Mouse (Mus musculus) ovary, postnatal 14 days (tissue): ENCODE data around the gene Shroom2.
"Not testable (repeated sequence)": the region's sequence is repeated elsewhere in the genome, so short reads cannot be mapped to it uniquely, and the experiment has no call there.

Experiments used
- DNase-seq: peaks from one replicate; pipeline ENCODE4 v3.0.0; 2022; ENCODE audit warnings: low spot score

The Shroom2 gene

GRCm38 (mm10) chrX:152768891-152769599 is at the start of gene Shroom2:
TSS of gene Shroom2 (minus strand) at chrX:152769465.
- DNase-seq = peak; percentile 6

GRCm38 (mm10) chrX:152818996-152819395 is 49.7 kb upstream of the Shroom2 start:
- DNase-seq = no peak

- DNase-seq = no peak
Measured at GRCm38 (mm10) chrX:152813339-152813738, 44.1 kb upstream of the Shroom2 start.

DNA sequence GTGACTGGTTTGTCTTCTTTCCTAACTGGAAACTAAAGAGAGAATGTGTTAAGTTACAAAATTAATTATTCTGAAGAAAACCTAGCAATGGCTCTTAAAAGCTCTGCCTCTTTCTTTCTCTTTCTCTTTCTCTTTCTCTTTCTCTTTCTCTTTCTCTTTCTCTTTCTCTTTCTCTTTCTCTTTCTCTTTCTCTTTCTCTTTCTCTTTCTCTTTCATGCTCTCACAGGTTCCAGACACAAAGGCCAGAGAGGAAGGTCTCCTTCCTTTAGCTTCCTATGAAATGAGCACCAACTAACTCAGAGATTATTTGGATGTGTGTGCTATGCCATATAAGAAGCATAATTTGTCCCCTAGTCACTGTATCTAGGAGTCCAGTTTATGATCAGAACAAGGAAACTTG is 36.1 kb upstream of the Shroom2 start:
- DNase-seq = no peak

DNA sequence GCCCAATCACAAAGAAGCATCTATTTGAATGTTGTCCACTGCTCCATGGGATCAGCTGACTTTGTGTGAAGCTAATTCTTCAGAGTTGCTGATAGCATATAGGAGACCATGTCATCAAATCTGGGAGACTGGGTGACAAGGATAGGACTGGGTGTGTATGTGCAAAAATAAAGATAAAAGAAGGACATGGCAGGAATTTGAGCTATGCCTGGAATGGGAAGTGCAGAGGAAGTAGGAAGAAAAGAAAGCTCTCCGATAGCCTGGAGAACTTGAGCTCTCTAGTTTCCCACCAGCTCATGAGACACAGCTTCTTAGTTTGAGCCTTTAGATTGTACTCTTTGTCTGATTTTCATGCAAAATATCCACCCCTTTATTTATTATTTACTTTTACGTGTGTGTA is 19.3 kb upstream of the Shroom2 start:
- DNase-seq = no peak

DNA sequence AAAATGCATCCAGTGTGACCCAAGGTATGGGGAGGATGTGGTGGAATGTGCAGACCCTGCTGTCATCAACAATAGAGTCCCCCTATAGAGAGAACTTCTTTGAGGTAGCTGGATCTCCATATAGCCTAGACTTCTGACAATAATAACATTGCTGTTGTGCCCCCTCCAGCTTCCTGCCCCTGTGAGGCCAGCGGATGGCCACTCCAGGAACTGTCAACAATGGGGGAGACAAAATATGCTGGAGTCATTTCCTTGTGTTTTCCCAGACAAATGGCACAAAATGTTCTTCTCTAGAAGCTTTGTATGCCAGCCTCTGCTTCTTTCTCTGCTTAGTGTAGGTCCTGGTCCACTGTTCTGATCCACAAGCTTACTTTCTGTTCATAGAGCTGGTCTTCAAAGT is 18.9 kb upstream of the Shroom2 start:
- DNase-seq = no peak

GRCm38 (mm10) chrX:152781720-152782403 is 12.6 kb upstream of the Shroom2 start, which contains the start of gene Gpr143:
TSS of gene Gpr143 (plus strand) at chrX:152781921.
- no peak for DNase-seq

DNA sequence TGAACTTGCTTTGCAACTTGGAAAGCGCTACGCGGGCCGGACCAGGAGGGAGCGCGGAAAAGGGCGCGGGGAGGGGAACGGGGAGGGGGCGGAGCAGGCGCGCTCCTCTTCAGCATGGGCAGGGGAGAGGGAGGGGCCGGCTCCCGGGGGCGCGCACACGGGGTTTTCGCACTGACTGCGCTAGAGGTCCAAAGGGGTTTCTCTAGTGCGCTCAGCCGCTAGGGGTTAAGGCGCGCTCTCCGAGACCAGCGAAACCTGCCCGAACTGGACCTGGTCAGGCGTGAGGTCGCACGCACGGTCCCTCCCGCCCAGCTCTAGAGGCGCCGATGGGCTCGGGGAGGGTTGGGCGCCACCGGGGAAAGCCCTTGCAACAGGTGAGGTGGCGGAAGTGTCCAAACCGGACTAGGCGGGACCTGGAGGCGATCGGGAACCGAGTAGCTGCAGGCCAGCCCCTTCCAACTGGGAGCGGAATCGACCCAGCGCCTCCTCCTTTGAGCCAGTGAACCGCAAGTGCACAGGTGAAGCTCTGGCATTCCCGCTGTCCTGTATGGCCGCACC is 414 bp upstream of the Shroom2 start:
- DNase-seq = peak; percentile 55

DNA sequence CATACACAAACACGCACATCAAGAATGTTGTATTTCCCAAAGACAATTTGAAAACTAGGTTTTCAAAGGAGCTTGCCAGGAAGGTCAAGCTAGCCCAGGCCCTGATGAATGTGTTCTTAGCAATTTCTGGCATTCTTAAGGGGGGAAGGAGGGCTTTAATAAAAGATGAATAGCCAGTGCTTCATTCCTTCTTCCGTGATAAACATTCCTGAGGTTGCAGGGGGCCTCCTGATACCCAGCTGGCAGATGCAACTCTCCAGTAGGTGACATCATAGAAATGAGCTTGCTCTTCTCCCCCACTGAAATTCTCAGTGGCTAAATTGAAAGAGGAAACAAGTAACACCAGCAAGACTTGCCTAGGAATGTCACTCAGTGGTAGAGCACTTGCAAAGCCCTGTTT is 5.1 kb downstream of the Shroom2 start:
- no peak for DNase-seq

GRCm38 (mm10) chrX:152762855-152763254 is 6.4 kb downstream of the Shroom2 start:
- no peak for DNase-seq

DNA sequence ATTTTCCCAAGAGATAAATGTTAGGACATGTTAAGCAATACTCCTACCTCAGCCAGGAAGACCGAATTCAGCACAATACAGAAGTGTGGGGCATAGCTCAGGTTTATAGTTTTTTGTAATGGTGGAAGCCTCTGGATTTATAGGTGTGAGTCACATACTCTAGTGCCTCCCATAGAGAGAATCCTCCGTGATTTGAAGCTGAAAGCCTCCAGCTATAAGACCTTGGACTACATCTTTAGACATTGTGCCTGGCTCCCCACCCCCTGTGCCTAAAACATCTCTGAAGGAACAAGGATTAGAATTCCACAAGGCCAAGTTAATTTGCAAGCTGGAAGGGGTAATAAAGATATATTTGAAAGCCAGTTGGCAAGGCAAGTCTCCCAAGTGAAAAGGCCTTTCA is 6.8 kb downstream of the Shroom2 start:
- DNase-seq = no peak

DNA sequence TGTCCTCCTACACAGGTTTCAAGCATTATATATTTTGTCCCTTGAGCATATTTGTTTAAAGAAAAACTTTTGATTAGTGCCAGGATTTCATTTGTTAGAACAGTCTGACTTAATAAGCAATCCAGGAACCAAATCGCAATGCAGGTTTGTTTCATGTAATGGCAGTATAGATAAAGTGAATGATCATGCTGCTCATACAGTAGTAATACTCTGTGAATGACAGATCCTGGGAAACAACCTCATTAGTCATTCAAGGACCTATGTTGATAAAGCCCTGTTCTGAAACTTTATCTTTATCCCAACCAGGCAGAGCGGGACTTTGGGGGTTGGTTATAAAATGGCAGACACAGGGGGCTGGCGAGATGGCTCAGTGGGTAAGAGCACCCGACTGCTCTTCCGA is 13.0 kb downstream of the Shroom2 start:
- no peak for DNase-seq

GRCm38 (mm10) chrX:152755819-152756218 is 13.4 kb downstream of the Shroom2 start:
- DNase-seq = no peak

- DNase-seq = no peak
Measured at GRCm38 (mm10) chrX:152745925-152746324, 23.3 kb downstream of the Shroom2 start.

GRCm38 (mm10) chrX:152743642-152744041 is 25.6 kb downstream of the Shroom2 start:
- DNase-seq = no peak

- DNase-seq = no peak
Measured at GRCm38 (mm10) chrX:152738759-152739368, 30.4 kb downstream of the Shroom2 start.

DNA sequence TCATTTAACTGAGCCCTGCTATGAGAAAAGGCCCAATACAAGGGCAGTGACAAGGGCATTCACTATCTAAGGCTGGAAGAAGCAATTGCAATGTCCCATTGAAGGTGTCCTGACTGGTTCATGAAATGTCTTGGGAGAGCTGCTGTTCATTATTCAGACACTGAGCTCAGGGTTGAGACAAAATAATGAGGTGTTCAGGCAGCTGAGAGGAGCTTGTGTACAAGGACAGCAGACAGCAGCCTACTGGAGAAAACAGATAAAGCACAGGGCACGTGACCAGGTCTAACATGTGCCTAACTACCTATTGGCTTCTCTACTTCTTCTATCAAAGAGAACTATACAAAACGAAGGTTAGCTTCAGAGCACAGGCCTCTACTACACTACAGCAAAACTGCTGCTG is 31.1 kb downstream of the Shroom2 start:
- DNase-seq = no peak

- DNase-seq = no peak
Measured at GRCm38 (mm10) chrX:152735283-152735682, 34.0 kb downstream of the Shroom2 start.

DNA sequence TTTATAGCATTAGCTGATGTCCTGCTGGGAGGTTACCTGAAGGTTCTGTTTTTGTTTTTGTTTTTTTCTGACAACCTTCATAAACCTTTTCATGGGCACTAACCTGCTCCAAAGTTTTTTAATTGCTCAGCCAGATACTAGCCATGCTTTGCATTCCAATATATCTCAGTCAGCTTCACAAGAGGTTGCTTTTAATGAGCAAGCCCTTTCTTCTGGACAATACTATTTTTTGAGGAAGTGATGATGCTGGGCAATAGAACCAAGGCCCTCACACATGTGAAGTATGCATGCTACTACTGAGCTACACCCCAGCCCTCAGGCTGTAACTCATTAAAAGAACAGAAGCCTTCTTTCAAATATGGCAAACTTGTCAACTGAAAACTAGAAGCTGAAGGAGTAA is 52.6 kb downstream of the Shroom2 start:
- no peak for DNase-seq

DNA sequence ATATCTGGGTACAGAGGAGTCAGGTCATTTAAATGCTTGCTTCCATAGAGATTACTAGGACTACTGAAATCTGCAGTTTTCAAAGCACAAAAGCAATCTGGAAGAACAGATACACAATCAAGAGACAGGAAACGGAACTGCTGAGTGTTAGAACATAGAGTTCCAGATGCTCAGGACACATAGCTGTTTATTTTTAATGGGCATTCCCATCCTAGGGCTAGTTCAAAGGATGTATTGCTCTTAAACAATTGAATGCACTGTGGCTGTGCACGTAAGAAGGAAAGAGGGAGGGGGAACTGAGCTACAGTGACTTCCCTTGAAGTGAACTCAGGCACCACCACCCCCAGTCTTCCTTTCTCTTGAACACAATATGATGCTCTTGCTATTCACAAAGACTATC is 58.5 kb downstream of the Shroom2 start:
- not testable (repeated sequence) for DNase-seq

DNA sequence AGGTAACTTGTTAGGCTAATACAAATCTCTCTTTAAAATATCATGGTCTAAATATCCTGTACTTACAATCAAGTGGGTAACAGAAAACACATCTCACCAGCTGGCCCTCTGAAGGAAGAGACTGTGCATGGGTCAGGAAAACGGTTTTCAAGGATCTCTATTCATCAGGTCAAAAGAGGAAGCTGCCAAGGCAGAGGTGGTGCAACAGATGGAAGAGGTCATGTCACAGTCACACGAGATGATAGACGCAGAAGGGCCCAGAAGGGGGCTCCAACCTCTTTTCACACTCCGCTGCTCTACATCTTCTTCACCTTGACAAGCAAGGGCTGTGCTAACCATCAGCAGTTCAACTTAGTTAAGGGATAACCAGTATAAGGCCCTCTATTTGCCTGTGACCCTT is 60.9 kb downstream of the Shroom2 start:
- DNase-seq = no peak

DNA sequence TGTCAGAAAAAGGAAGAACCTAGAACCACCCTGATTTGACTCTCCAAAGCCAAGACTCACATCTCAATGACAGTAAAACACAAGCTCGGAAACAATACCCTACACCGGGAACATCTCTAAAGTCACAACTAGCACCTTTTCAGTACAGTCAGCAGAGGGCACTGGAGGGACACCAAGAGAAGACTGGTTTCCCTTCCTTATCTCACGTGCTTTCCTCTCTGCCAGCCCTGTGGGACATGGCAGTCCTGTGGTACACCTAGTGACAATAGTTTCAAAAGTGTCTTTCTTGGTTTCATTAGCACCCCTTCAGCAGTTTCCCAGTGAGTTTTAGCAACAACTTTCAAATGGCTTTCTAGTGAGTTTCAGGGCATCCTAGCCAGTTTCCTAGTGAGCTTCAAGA is 63.9 kb downstream of the Shroom2 start:
- DNase-seq = peak; percentile 8

- DNase-seq = no peak
Measured at GRCm38 (mm10) chrX:152703624-152704023, 65.6 kb downstream of the Shroom2 start.
